Mouse (Mus musculus) erythroid progenitor cell, adult 5-6 weeks (primary cell): ENCODE data around the gene Rgs5. TPM values are rescaled to one million over a fixed set of nuclear protein-coding genes. Genes with fewer than 3 reads are reported as not detected.

ENCODE experiments used
- ATAC-seq: replicated peaks from 2 replicates; pipeline ENCODE4 v1.8.0; 2016; ENCODE audit warnings: moderate number of reproducible peaks, mild to moderate bottlenecking, moderate TSS enrichment, inconsistent platforms; ENCODE audit not compliant: poor library complexity, low FRiP score, severe bottlenecking
- total RNA-seq, 2 experiments: library from RNA; stranded (forward) in 1 of 2; stranded (reverse) in 1 of 2; fragments of 150-400 nt in 1 of 2; fragments of 186-747, 209-891 nt in 1 of 2; gene quantifications; 2 replicates each; pipeline versions ENCODE4 v1.2.3 to v1.2.4; 2015 to 2017; ENCODE audit warnings: low replicate concordance in 2 of 2

The Rgs5 gene
- total RNA-seq, 2 experiments from 2014 or later = not detected

- no peak for ATAC-seq
These were observed 49.2 kb downstream of the Rgs5 start for GRCm38 (mm10) chr1:169704395-169705087.

- ATAC-seq = no peak
These were observed 66.5 kb downstream of the Rgs5 start for GRCm38 (mm10) chr1:169721836-169722235.

- no peak for ATAC-seq
These were observed 71.0 kb downstream of the Rgs5 start for GRCm38 (mm10) chr1:169726319-169726718.

- no peak for ATAC-seq
These were observed 75.3 kb downstream of the Rgs5 start for GRCm38 (mm10) chr1:169730599-169731100.

- no peak for ATAC-seq
These were observed 80.8 kb downstream of the Rgs5 start for GRCm38 (mm10) chr1:169736139-169736538.

- ATAC-seq = no peak
These were observed 81.9 kb downstream of the Rgs5 start for GRCm38 (mm10) chr1:169737231-169737630.

- no peak for ATAC-seq
These were observed 85.8 kb downstream of the Rgs5 start for GRCm38 (mm10) chr1:169741147-169741546.

Other genes with a start within 250 kb of the Rgs5 start
- 190 and 204 TPM in 2 replicates for gene Nuf2, start 124.0 kb upstream of the Rgs5 start, total RNA-seq (2015; ENCODE audit: low replicate concordance)
- gene Nuf2, start 124.0 kb upstream of the Rgs5 start, total RNA-seq (2017; ENCODE audit: low replicate concordance) = 314 and 340 TPM in 2 replicates
- gene Rgs4, start 92.1 kb downstream of the Rgs5 start, total RNA-seq (2015; ENCODE audit: low replicate concordance) = not detected in 2 replicates
- not detected in 2 replicates for gene Rgs4, start 92.1 kb downstream of the Rgs5 start, total RNA-seq (2017; ENCODE audit: low replicate concordance)